Mouse (Mus musculus) ovary, postnatal 14 days (tissue): ENCODE results near the gene S1pr5.
A peak's percentile ranks its signal among the peaks of the same experiment; 100 is the strongest.
"Not testable (repeated sequence)": the region's sequence is repeated elsewhere in the genome, so short reads cannot be mapped to it uniquely, and the experiment has no call there.

Source experiments
- DNase-seq: peaks from one replicate; pipeline ENCODE4 v3.0.0; 2022; ENCODE audit warnings: low spot score

S1pr5 gene

DNA sequence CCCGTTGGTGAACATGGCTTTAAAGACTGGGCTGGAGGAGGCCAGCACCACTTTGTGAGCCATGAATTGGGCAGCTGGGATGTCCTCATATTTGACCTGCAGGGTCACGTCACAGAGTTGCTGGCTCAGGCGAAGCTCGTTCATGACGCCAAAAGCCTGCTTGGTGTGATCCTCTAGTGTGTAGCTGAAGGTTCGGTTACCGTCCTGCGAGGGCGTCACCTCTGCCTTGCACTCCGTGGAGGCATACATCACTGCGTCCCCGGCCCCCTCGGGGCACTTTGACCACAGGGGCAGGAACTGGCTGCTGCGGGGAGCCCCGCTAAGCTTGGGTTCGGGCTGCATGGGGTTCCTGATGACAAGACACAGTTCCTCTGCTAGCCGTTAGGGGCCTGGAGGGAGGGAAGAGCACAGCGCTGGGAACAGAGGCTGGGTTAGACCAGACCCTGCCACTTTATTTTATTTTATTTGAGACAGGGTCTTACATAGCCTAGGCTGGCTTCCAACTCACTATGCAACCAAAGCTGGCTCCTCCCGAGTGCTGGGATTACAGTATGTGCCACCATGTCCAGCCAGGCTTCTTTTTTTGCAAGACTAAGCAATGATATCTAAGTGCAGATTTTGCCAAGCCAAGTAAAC is 10.8 kb downstream of the S1pr5 start:
- DNase-seq = peak; percentile 23

DNA sequence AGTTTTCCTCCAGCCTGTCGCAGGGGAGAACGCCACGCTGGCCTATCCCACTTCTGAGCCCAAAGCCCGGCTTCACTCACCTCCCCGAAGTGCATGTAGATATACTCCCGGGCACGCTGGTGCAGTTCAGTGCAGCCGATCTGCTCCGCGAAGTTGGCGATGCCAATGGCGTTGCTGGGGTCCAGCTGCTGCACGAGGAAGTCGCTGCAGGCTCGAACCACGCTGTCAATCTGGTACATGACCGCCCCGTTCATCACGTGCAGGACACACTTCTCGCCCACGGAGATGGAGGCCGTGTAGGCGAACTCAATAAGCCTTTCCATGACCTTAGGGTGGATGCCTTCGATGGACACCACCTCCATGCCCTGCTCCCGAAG is 11.3 kb downstream of the S1pr5 start:
- no peak for DNase-seq

DNA sequence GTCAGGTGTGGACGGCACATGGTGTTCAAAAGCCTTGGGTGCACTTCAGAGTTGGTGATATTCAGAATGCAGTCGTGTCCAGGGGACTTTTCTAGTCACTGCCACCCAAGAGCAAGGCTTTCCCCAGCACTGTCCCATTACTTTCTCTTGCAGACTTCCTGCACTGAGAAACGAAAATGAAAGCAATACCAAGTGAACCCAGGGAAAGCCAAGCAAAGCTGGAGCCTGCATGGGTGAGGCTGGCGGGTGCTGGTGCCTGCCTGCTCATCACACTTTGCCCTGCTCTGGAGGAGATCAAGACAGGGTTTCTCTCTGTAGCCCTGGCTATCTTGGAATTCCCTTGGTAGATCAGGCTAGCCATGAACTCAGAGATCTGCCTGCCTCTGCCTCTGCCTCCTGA is 12.9 kb downstream of the S1pr5 start:
- DNase-seq = no peak

- no peak for DNase-seq
Measured at GRCm38 (mm10) chr9:21233805-21234204, 14.4 kb downstream of the S1pr5 start.

- DNase-seq = no peak
Measured at GRCm38 (mm10) chr9:21233366-21233765, 14.9 kb downstream of the S1pr5 start.

- DNase-seq = no peak
Measured at GRCm38 (mm10) chr9:21232867-21233266, 15.4 kb downstream of the S1pr5 start.

- DNase-seq = no peak
Measured at GRCm38 (mm10) chr9:21231551-21231950, 16.7 kb downstream of the S1pr5 start.

GRCm38 (mm10) chr9:21227342-21227741 is 20.9 kb downstream of the S1pr5 start:
- DNase-seq = no peak

- no peak for DNase-seq
Measured at GRCm38 (mm10) chr9:21225415-21225758, 22.9 kb downstream of the S1pr5 start.

DNA sequence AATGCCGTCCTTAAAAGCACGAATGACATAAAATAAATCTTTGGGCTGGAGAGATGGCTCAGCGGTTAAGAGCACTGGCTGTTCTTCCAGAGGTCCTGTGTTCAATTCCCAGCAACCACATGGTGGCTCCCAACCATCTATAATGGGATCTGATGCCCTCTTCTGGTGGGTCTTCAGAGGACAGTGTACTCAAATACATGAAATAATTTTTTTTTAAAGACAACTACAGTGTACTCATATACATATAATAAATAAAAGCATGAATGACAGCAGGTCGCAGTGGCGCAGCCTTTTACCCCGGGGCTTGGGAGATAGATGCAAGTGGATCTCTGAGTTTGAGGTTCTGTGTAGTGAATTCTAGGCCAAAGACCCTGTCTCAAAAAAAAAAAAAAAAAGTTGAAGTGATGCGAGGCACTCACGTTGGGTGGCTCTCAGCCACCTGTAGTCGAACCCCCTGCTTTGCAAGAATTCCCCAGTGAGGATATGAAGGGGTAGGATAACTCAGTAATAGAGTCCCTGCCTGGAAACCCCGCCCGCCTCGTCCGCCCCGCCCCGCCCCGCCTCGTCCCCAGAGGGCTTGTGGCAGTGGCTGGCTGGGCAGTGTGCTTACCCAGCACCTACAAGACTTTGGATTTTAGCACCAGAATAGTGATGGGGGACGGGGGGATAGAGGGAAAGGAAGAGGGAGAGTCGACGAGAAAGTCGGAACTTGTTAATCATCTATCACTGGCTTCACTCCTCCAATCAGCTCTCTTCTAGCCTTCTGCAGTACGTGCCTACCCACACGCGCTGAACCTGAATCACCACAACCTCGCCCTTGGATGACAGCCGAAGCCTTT is 23.4 kb downstream of the S1pr5 start:
- no peak for DNase-seq

GRCm38 (mm10) chr9:21223906-21224305 is 24.3 kb downstream of the S1pr5 start:
- no peak for DNase-seq

DNA sequence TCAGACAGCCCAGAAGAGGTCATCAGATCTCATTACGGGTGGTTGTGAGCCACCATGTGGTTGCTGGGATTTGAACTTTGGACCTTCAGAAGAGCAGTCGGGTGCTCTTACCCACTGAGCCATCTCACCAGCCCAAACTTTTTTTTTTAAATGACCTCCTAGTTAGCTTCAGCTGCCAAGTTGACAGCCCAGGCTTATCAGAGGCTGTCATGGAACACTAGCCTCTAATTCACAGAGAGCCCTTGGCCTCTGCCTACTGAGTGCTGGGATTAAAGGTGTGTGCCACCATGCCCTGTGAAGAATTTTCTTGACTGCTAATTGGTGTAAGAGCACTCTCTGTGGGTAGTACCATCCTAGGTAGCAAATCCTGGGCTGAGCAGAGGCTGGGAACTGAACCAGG is 24.8 kb downstream of the S1pr5 start:
- DNase-seq = not testable (repeated sequence)

GRCm38 (mm10) chr9:21221383-21221929 is 26.8 kb downstream of the S1pr5 start:
- no peak for DNase-seq

- DNase-seq = peak; percentile 91
Measured at GRCm38 (mm10) chr9:21220490-21221382, 27.5 kb downstream of the S1pr5 start.

DNA sequence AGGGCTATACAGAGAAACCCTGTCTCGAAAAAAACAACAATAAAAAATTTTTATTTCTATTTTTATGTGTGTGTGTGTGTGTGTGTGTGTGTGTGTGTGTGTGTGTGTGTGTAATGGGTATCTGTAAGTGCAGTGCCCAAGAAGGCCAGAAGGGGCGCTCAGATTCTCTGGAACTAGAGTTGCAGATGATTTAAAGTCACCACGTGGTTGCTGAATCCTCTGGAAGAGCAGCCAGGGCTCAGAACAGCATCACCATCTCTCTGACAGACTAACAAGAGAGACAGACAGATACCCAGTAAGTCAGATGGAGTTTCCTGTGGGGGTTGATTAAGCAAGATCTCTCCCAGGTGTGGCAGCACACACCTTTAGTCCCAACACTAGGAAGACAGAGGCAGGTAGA is 28.4 kb downstream of the S1pr5 start:
- DNase-seq = no peak

GRCm38 (mm10) chr9:21216050-21216841 is 32.0 kb downstream of the S1pr5 start:
- no peak for DNase-seq

DNA sequence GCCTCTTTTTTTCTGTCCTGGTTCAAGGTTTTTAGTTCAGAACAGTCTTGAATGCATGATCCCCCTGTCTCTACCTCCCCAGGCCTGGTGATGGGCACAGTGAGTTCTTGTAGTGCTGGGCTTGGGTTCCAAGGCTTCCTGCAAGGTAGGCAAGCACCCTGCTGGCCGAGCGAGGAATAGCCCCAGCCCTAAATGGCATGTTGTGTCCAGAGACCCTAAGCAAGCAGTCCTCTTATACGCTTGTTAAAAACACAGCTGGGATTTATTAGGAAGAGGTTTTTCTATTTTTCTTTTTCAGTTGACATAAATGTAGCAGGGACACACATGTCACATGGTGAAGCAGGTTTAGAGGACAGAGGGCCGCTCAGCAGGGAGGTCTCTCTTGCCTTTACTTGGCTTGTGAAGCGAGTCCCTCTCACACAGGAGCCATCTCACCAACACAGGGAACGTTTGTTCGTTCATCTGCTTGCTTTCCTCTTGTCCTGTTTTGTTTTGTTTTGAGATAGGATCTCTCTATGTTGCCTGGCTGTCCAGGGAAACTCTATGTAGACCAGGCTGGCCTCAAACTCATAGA is 34.5 kb downstream of the S1pr5 start:
- DNase-seq = no peak

DNA sequence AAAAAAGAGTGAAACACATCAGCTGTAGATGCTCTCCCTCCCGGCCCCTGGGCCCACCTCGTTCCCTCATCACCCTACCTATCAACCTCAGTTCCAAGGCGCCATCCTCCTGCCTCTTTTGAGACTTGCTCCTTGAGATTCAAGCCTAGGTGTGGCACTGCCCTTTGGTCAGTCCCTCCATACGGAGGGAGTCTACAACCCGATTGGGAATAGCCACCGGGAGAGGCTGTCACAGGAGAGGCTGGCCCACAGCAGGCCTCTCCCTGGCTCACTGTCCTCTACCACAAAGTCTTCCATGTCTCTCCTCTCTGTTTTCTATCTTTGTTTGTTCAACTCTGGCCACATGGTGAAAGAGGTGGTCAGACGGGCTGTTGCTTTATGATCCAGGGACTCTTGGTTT is 36.6 kb downstream of the S1pr5 start:
- no peak for DNase-seq

- no peak for DNase-seq
Measured at GRCm38 (mm10) chr9:21210821-21211220, 37.4 kb downstream of the S1pr5 start.

DNA sequence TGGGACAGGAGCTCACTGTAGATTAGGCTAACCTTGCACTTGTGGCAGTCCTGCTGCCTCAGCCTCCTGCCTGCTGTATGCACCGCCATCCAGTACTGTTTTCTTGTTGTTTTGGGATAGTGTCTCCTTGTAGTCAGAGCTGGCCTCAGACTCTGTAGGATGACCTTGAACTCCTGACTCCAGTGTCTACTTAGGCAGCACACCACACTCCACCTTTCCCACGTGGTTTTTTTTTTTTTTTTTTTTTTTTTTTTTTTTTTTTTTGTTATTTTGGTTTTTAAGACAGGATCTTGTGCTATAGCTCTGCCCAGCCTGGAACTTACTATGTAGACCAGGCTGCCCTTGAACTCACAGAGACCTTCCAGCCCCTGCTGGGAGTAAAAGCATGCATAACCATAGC is 39.6 kb downstream of the S1pr5 start:
- no peak for DNase-seq

GRCm38 (mm10) chr9:21206848-21207247 is 41.4 kb downstream of the S1pr5 start:
- no peak for DNase-seq
